Mouse (Mus musculus) midbrain, postnatal 0 days (tissue): Measurements from ENCODE around the gene Prom2. TPM values are rescaled to one million over a fixed set of nuclear protein-coding genes. Genes with fewer than 3 reads are reported as not detected.

Experiments
- ATAC-seq: fragments of 200-750 bp; cut with Nextera tagmentation; 2 replicates; pipeline ENCODE4 v1.8.0; 2017; ENCODE audit warnings: moderate number of reproducible peaks, mild to moderate bottlenecking, moderate TSS enrichment, moderate library complexity; ENCODE audit not compliant: low FRiP score
- DNase-seq: peaks from one replicate; pipeline ENCODE4 v3.0.0-alpha.2; 2015; ENCODE audit warnings: low spot score
- H3K27ac ChIP-seq: fragments of 300-500 bp; sonication (generic); 2 replicates; pipeline ENCODE4 v1.5.1; 2014; ENCODE audit warnings: low read depth, mild to moderate bottlenecking, low read length, mixed read lengths
- H3K27me3 ChIP-seq: fragments of 300-500 bp; sonication (generic); 2 replicates; pipeline ENCODE4 v1.6.1; 2014; ENCODE audit warnings: low read length, control low read depth, mixed read lengths; ENCODE audit not compliant: insufficient read depth
- H3K36me3 ChIP-seq: fragments of 300-500 bp; sonication (generic); 2 replicates; pipeline ENCODE4 v1.6.1; 2014; ENCODE audit warnings: low read length, control low read depth, mixed read lengths; ENCODE audit not compliant: insufficient read depth
- H3K4me1 ChIP-seq: fragments of 300-500 bp; sonication (generic); 2 replicates; pipeline ENCODE4 v1.6.1; 2014; ENCODE audit warnings: mild to moderate bottlenecking, control low read depth, antibody characterized with exemption, low read length, mixed read lengths; ENCODE audit not compliant: insufficient read depth
- H3K4me2 ChIP-seq: fragments of 300-500 bp; sonication (generic); 2 replicates; pipeline ENCODE4 v1.6.1; 2014; ENCODE audit warnings: low read depth, mild to moderate bottlenecking, low read length, mixed read lengths; ENCODE audit not compliant: poor library complexity, severe bottlenecking
- H3K4me3 ChIP-seq: fragments of 300-500 bp; sonication (generic); 2 replicates; pipeline ENCODE4 v1.5.1; 2014; ENCODE audit warnings: low read depth, mild to moderate bottlenecking, low read length, moderate library complexity
- H3K9ac ChIP-seq: fragments of 300-500 bp; sonication (generic); replicated peaks from 2 replicates; pipeline ENCODE4 v1.6.1; 2014; ENCODE audit warnings: mild to moderate bottlenecking, low read length, moderate library complexity, mixed read lengths; ENCODE audit not compliant: poor library complexity, severe bottlenecking
- H3K9me3 ChIP-seq: fragments of 300-500 bp; sonication (generic); 2 replicates; pipeline ENCODE4 v1.6.1; 2016; ENCODE audit warnings: low read length, control low read depth
- CTCF ChIP-seq: IDR thresholded peaks from 2 replicates; pipeline ENCODE4 v1.5.1; 2016; ENCODE audit warnings: antibody characterized with exemption, mild to moderate bottlenecking
- WGBS: fragments of 180-500 bp; shearing (Covaris S2); extraction: QIAGEN DNeasy Blood & Tissue Kit; methylation state at CpG from one replicate; pipeline ENCODE4 v1.1.7; 2014; 5-methylcytosine and 5-hydroxymethylcytosine counted together
- polyA plus RNA-seq: library from polyadenylated mRNA; unstranded; fragments of >200 nt; fragmentation: Nextera tagmentation; extraction: Ambion mirVana; gene quantifications from 2 replicates; pipeline ENCODE4 v1.2.1, GENCODE M21; 2015
- total RNA-seq: library from RNA; depleted of rRNA; stranded (reverse); fragments of >200 nt; gene quantifications from 2 replicates; pipeline ENCODE4 v1.2.3, GENCODE M21; 2014

Prom2 gene
- total and polyA plus RNA-seq, 2 experiments from 2014 or later: 0.09 to 0.44 TPM

GRCm38 (mm10) chr2:127484476-127485170, 56.6 kb downstream of the Prom2 start:
- WGBS: 12% methylated on average over 19 of the region's 19 CpGs
- Histone ChIP-seq H3K36me3 (no peaks in the 10 kb centered on the region), H3K4me3 (peak overlapping the region; percentile 5; the same call in 1 of the 2 replicates), H3K9me3 (no peaks in the 10 kb centered on the region), H3K4me1 (peaks cover 13% of the 10 kb centered on the region; the same call in 1 of the 2 replicates), H3K9ac (peak overlapping the region; percentile 33; the same call in 1 of the 2 replicates), H3K27ac (no peak overlapping the region), H3K4me2 (peak overlapping the region; percentile 28), H3K27me3 (peaks cover 57% of the 10 kb centered on the region)
- DNase-seq: peak; percentile 75
- ATAC-seq: peak; percentile 48; the same call in 1 of the 2 replicates
- TF ChIP-seq CTCF: peak; percentile 9; the same call in 1 of the 2 replicates

DNA sequence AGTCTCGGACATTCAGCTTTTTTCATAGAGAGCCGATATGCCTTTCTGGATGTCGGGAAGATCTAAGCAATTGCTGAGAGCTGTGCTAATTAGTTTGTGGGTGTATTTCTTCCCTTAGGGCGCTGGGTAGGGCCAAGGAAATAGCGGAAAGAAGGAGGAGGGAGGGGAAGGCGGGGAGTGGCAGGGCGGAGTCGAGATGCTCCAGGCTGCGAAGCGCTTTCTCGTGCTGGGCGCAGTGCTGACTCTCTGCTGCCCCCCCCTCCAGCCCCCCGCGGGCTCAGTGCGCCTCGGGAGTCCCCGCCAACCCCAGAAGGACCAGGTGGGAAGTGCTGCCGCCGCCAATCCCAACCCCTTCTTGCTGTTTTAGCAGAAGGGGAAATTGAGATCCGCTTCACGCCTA, 58.3 kb downstream of the Prom2 start:
- H3K27me3 ChIP-seq: peaks cover 57% of the 10 kb centered on the region
- ATAC-seq: no peak
- H3K4me1 ChIP-seq: peaks cover 13% of the 10 kb centered on the region; the same call in 1 of the 2 replicates
- no peak overlapping the region for H3K27ac ChIP-seq
- TF ChIP-seq CTCF: no peak
- H3K4me2 ChIP-seq: peak overlapping the region; percentile 62
- H3K9ac ChIP-seq: no peak overlapping the region
- WGBS: 2% methylated on average over 15 of the region's 21 CpGs
- H3K4me3 ChIP-seq: 0 out of 2 replicates have a peak overlapping the region, but pooled peaks have one; percentile 5
- DNase-seq: no peak
- H3K36me3 ChIP-seq: no peaks in the 10 kb centered on the region
- H3K9me3 ChIP-seq: no peaks in the 10 kb centered on the region

- Histone ChIP-seq H3K36me3 (no peaks in the 10 kb centered on the region), H3K27ac (no peak overlapping the region), H3K9ac (0 out of 2 replicates have a peak overlapping the region, but pooled peaks have one; percentile 13), H3K9me3 (no peaks in the 10 kb centered on the region), H3K27me3 (peaks cover 57% of the 10 kb centered on the region), H3K4me2 (peak overlapping the region; percentile 62), H3K4me3 (peak overlapping the region; percentile 32), H3K4me1 (peaks cover 13% of the 10 kb centered on the region; the same call in 1 of the 2 replicates)
- ATAC-seq (0 out of 2 replicates have a peak, but pooled peaks have one; percentile 31), DNase-seq (peak; percentile 40)
- TF ChIP-seq CTCF: no peak
- 2% methylated on average over 20 of the region's 21 CpGs for WGBS
These were observed 58.7 kb downstream of the Prom2 start for GRCm38 (mm10) chr2:127482533-127482911.

DNA sequence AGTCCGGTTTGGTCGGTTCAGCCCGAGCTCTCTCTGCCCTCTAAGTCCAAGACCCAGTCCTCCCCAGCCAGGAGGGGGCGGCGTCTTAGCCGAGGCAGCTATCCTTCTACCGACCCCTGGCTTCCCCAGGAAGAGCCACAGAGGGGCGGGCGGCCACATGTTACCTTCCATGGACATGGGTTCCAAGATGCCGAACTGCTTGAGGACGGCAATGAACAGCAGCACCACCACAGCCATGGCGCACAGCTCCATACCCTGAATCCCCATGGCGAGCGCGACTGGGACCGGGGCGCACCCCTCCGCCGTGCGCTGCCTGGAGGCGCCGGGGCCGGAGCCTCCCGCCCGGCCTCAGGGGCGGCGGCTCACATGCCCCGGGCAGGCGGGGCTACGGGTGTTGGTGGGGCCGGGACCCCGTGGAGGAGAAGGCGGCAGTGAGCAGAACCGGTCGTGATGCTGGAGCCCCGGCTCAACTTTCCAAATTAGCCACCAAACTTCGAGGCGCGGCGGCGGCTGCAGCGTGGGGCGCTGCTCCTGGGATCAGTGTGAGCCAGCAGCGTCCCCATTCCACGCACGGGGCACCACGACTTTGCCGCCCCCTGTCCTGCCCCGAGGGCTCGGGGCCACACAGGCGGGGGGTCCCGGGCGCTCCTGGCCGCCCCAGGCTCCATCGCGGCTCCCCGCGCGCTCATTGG, 59.3 kb downstream of the Prom2 start:
- Histone ChIP-seq H3K4me3 (peak overlapping the region; percentile 32), H3K36me3 (no peaks in the 10 kb centered on the region), H3K27me3 (peaks cover 57% of the 10 kb centered on the region), H3K9ac (0 out of 2 replicates have a peak overlapping the region, but pooled peaks have one; percentile 13), H3K4me2 (peak overlapping the region; percentile 62), H3K9me3 (no peaks in the 10 kb centered on the region), H3K4me1 (peaks cover 13% of the 10 kb centered on the region; the same call in 1 of the 2 replicates), H3K27ac (no peak overlapping the region)
- TF ChIP-seq CTCF: peak; percentile 18; the same call in 1 of the 2 replicates
- 3% methylated on average over 54 of the region's 59 CpGs for WGBS
- DNase-seq: no peak
- no peak for ATAC-seq

DNA sequence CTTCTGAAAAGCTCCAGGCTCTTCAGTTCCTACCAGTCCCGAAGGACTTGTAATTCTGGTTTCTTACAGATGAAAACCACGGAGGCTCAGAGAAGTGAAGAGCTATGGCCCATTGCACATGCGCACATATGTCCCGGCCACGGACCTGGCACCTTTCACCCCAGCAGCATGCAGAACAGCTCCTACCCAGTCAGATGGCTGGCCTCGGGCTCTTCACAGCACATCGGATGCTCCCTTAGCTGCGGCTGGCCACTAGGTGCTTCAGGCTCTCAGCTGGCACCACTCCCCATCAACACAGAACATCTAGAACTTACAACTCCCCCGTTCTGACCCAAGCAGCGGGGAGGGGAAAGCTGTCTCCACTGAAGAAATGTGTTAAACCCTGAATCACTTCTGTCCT, 61.5 kb downstream of the Prom2 start:
- Histone ChIP-seq H3K4me1 (peaks cover 13% of the 10 kb centered on the region; the same call in 1 of the 2 replicates), H3K27me3 (peaks cover 47% of the 10 kb centered on the region), H3K36me3 (no peaks in the 10 kb centered on the region), H3K4me3 (no peak overlapping the region), H3K9me3 (no peaks in the 10 kb centered on the region), H3K27ac (no peak overlapping the region), H3K9ac (no peak overlapping the region), H3K4me2 (no peak overlapping the region)
- TF ChIP-seq CTCF: no peak
- WGBS: 65% methylated on average over 10 of the region's 10 CpGs
- no peak for ATAC-seq
- no peak for DNase-seq
